Mouse (Mus musculus) R1 (cell line): ENCODE results near the gene Skiv2l.
A peak's percentile ranks its signal among the peaks of the same experiment; 100 is the strongest.
"Not testable (repeated sequence)": the region's sequence is repeated elsewhere in the genome, so short reads cannot be mapped to it uniquely, and the experiment has no call there.

Source experiments
- DNase-seq: peaks from one replicate; pipeline ENCODE4 v3.0.0-alpha.2; 2018; ENCODE audit warnings: low read depth, low spot score

Skiv2l gene

GRCm38 (mm10) chr17:34814818-34815370 is 35.1 kb downstream of the Skiv2l start:
- DNase-seq = no peak

GRCm38 (mm10) chr17:34813747-34814146 is 36.3 kb downstream of the Skiv2l start:
- DNase-seq = peak; percentile 63

GRCm38 (mm10) chr17:34811275-34811674 is 38.7 kb downstream of the Skiv2l start:
- no peak for DNase-seq

GRCm38 (mm10) chr17:34810811-34811210 is 39.2 kb downstream of the Skiv2l start:
- DNase-seq = not testable (repeated sequence)

GRCm38 (mm10) chr17:34810411-34810810 is 39.6 kb downstream of the Skiv2l start:
- DNase-seq = not testable (repeated sequence)

GRCm38 (mm10) chr17:34808599-34809205 is 41.3 kb downstream of the Skiv2l start:
- no peak for DNase-seq

- no peak for DNase-seq
These were observed 42.8 kb downstream of the Skiv2l start for GRCm38 (mm10) chr17:34807176-34807575.

- DNase-seq = peak; percentile 64
These were observed 45.0 kb downstream of the Skiv2l start for GRCm38 (mm10) chr17:34804871-34805562.

GRCm38 (mm10) chr17:34804301-34804700 is 45.7 kb downstream of the Skiv2l start, which contains the start of gene Cyp21a1:
TSS of gene Cyp21a1 (minus strand) at chr17:34804561.
- DNase-seq = not testable (repeated sequence)

GRCm38 (mm10) chr17:34803367-34803766 is 46.6 kb downstream of the Skiv2l start:
- not testable (repeated sequence) for DNase-seq

- not testable (repeated sequence) for DNase-seq
These were observed 47.3 kb downstream of the Skiv2l start for GRCm38 (mm10) chr17:34802756-34803155.

GRCm38 (mm10) chr17:34800781-34801305 is 49.2 kb downstream of the Skiv2l start:
- not testable (repeated sequence) for DNase-seq

GRCm38 (mm10) chr17:34799531-34799925 is 50.5 kb downstream of the Skiv2l start:
- no peak for DNase-seq

GRCm38 (mm10) chr17:34798866-34799530 is 51.0 kb downstream of the Skiv2l start:
- DNase-seq = no peak

- not testable (repeated sequence) for DNase-seq
These were observed 51.9 kb downstream of the Skiv2l start for GRCm38 (mm10) chr17:34798071-34798470.

GRCm38 (mm10) chr17:34797211-34797995 is 52.6 kb downstream of the Skiv2l start:
- not testable (repeated sequence) for DNase-seq

- no peak for DNase-seq
These were observed 53.5 kb downstream of the Skiv2l start for GRCm38 (mm10) chr17:34796311-34797140.

- peak; percentile 46 for DNase-seq
These were observed 54.4 kb downstream of the Skiv2l start for GRCm38 (mm10) chr17:34795633-34796032.

GRCm38 (mm10) chr17:34795016-34795415 is 55.0 kb downstream of the Skiv2l start:
- DNase-seq = no peak
